Mouse (Mus musculus): Measurements from ENCODE around the gene Crat.

Crat gene

GRCm38 (mm10) chr2:30415157-30415935 lies at the start of gene Crat:
Gene Crat, minus strand, starts transcription at chr2:30415813.
- peak; percentile 84 to 85 for DNase-seq

DNA sequence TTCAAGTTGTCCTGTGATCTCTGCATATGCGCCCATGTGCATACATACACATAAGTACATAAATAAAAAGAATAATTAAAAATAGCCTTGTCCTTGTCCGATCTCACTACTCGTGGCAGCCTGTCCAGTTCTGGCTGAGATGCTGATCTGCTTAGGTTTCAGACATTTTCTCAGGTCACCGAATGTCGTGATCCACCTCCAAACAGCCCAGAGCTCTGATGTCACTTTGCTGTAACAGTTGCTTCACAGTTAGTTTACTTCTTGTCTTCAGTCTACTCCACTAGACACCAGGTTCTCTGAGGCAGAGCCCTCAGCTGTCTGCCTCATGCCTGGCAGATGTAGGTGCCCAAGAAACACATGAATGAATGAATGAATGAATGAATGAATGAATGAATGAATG lies 48.8 kb upstream of the Crat start:
- no peak for DNase-seq

GRCm38 (mm10) chr2:30463904-30464330 lies 48.3 kb upstream of the Crat start:
- peak; percentile 57 for DNase-seq

- no peak for DNase-seq
Observed at GRCm38 (mm10) chr2:30463341-30463761, 47.7 kb upstream of the Crat start.

DNA sequence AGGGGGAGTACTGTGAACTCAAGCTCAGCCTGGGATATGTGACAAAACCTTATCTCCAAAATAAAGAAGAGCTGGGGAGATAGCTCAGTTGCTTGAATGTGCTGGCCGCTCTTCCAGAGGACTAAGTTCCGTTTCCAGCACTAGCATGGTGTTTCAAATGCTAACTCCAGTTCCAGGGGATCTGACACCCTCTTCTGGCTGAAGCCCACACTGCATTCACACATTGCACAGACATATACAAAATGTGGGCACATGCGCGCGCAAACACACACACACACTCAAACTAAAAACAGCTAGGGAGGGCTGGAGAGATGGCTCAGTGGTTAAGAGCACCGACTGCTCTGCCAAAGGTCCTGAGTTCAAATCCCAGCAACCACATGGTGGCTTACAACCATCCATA lies 43.6 kb upstream of the Crat start:
- no peak for DNase-seq

GRCm38 (mm10) chr2:30458349-30458748 lies 42.7 kb upstream of the Crat start:
- no peak for DNase-seq

- no peak for DNase-seq
Observed at GRCm38 (mm10) chr2:30456104-30456980, 40.7 kb upstream of the Crat start.

GRCm38 (mm10) chr2:30454587-30454986 lies 39.0 kb upstream of the Crat start:
- no peak for DNase-seq

DNA sequence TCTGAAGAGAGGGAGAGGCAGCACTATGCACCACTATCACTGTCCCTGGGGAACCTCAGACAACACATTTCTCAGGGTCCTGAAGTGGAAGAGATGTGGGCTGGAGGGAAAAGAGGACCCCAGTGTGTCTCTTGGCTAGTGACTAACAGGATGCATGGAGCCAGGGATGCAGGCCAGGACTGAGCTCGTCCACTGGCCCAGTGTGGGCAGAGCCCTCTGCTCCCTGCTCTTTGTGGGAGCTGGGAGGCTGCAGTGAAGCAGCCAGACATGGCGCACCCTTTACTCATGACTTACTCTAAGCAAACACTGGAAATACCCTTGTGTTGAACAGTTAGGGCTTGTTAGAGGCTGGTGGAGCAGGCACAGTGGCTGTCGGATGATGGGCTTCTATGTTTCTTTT lies 38.0 kb upstream of the Crat start:
- no peak for DNase-seq

DNA sequence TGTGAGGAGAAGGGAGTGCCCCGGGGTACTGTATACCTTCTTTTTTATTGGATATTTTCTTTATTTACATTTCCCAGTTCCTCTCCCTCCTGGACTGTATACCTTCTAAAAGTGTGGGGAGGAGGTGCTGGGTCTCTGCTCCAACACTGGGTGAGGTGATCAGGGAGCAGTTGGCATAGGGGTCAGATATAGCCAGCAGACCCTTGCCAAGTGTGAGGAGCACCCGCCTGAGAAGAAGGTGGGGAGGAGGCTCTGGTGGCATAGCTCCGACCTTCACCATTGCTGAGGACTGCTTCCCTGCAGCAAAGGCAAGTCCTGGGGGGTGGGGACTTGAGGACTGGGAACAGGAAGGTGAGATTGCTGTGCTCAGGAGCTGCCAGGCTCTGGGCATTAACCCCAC lies 35.9 kb upstream of the Crat start:
- DNase-seq: no peak

DNA sequence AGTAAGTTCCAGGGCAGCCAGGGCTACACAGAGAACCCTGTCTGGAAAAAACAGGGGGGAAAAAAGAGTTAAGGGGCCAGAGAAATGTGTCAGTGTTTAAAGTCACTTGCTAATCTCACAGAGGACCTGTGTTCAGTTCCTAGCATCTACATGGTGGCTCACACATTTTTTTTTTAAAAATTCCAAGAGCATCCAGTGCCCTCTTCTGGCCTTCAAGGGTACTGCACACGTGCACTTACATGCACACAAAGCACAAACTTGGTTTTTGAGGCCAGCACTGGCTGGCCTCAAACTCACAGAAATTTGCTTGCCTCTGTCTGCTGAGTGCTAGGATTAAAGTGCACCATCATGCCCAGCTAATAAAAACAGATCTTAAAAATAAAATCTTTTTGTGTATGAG lies 34.9 kb upstream of the Crat start:
- DNase-seq: no peak

DNA sequence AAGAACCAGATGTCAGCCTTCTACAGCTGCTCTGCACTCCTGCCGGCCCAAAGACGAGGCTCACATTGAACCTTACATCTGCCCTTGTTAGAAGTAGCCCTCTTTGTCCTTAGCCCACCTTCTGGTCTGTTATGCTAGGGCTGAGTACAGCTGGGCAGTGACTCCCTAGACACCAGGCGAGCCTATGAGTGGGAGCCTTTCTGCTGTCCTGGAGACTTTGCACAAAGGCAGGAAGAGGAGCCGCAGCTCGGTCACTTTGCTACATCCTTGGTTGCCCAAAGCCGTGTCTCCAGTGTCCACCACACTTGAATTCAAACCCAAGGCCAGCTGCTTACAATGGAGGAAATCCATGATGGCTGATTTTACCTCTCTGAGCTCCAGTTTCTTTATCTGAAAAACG lies 32.8 kb upstream of the Crat start:
- no peak for DNase-seq

GRCm38 (mm10) chr2:30446891-30447826 lies 31.5 kb upstream of the Crat start:
- no peak for DNase-seq

GRCm38 (mm10) chr2:30445312-30445711 lies 29.7 kb upstream of the Crat start:
- no peak for DNase-seq

DNA sequence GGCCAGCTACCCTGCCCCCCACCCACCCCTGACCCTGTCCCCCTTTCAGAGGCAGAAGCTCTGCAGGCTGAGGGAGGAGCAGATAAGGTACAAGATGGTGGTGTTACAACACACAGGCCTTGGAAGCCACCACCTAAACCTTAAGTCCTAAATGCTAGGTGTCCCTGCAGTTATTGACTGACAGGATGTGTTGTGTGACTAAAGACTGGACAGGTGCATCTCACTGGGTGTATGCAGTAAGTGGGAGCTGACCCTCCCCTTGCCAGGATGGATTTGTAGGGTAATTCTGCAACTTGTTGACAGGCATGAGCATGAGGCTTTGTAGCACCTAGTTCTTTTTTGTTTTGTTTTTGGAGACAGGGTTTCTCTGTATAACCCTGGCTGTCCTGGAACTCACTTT lies 28.8 kb upstream of the Crat start:
- DNase-seq: no peak

DNA sequence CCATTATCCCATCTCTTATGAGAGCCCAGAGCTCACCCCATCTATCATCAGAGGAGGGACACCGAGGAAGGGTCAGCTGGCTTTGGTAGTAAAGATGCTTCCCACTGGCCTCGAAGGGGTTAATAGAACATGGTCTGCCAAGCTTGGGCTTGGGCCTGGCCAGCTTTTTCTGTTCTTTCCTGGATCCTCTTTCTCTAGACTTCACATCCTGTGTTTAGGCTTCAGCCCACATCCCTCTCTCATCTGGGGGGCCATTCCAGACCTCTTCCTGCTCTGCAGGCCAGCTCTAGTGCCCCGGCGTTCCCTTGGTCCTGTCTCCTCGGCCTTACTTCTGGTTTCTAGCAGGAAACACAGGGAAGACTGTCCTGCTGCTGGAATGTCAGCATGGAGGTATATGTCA lies 28.4 kb upstream of the Crat start:
- DNase-seq: no peak

- no peak for DNase-seq
Observed at GRCm38 (mm10) chr2:30443281-30443680, 27.7 kb upstream of the Crat start.

DNA sequence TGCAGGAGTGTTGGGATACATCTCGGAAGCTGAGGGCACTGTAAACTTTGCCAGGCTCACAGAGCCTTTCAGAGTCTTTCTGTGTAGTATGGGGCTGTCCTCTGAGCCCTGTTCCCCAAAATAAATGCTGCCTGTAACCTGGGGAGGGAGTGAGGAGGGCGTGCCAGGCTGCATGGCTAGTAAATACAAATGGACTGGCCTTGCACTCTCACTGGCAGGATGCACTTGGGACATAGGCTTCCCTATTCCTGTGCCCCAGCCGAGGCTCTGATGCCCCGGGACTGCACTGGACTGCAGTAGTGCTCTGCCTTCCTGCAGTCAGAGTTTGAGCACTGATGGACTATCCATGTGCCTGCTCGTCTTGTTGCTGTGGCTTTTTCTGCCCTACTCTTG lies 26.9 kb upstream of the Crat start:
- DNase-seq: no peak

DNA sequence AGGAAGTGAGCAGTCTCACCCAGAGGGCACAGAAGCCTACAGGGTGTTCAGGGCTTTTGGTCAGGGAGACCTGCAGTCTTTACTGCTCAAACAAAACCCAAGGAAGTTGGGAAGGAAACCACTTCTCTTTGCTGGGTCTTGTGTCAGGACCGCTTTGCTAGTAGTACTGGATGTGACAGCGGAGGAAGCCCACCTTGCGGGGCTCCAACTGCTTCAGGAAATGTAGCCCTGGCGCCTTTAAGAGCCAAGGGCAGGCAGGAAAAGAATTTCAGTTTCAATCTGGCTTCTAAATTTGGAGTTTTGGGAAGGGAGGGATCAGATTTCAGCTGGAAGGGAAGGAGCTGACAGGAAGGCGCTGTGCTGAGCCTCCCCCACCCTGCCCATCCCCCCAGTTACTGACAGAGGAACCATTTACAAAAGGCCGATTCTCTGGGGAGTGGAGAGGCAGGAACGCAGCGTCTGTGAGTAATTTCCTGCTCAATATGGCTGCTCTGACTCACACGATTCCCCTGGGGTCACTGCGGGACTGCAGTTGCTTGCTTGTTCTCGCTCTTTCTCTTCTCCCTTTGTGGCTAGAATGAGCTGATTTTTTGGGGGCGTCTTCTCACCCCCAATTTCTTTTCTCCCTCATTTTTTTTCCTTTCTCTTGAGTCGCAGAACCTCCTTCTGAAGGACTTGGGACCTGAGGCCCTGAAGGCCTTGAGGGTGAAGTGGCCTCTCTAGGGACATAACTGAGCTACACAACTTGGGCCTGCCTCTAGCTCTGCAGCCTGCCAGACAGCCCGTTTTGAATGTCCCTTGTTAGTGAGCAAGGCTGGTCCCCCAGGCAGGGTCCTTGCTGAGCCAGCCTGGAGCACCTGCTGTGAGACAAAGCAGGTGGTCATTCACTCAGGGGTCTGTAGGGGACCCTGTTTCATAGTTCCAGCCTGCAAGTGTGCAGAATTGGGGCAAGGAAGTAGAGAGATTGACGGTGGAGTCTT lies 26.2 kb upstream of the Crat start:
- peak; percentile 68 to 72 for DNase-seq

DNA sequence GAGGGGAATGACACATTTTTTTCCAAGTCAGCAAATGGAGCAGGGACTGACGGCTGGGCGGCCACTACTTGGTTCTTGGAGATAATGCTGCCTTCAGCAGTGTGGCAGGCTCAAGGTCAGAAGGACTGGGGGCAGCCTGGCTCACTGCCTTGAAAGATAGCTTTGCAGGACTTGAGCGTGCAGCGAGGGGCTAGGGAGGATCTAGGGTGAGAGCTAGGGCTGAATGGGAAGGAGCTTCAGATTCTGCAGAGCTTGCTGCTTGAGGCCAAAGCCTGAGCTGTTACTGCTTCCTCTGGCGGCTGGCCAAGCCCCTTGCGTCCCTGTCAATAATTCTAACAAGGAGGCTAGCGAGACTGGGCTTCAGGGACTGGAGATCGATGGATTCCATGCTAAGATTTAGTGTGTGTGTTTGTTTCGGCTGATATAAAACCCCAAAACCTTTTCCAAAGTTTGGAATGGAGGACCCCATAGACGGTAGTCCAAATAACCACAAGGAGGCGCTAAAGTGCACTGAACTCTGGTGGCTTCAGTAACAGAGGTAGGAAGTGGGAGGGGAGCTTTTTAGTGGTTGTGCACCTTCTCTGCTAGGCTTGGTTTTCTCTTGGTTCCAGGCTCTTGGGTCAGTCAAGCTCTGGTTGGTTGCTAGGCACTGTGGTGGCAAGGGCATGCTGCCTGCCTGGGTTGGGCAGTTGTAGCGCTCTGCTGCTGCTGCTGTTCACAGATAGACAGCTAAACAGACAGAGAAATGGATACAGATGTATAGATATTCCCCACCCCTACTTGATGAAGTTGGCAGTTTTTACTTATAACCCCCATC lies 25.3 kb upstream of the Crat start:
- peak; percentile 55 to 56 for DNase-seq

DNA sequence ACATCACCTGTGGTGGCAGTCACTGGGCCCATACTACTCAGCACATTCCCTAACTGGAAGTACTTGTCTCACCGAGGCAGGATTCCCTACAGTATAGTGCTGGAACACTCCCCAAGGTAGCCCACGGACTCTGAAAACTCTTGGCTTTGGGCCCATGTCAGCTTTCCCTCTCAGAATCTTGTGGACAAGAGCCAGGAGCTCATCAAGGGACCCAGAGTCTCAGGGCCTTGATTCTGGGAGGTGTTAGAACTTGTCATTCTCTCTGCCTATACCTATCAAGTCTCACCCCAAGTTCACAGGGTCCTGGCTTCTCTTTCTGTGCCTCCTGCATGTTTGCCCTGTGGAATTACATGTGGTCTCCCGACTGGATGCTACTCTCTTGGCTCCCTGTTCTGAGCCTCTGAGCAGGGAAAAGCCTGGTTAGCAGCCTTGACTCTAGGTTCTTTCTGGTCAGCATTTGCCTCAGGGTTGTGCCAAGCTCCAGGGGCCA lies 24.6 kb upstream of the Crat start:
- DNase-seq: no peak

Data from spleen, adult 18-20 months (tissue).